Mouse (Mus musculus): Measurements from ENCODE around the gene Slc25a27. TPM values are rescaled to one million over a fixed set of nuclear protein-coding genes. Genes with fewer than 3 reads are reported as not detected.

The Slc25a27 gene
- polyA plus RNA-seq, 1 experiment from 2014 or later: 1.5 TPM

DNA sequence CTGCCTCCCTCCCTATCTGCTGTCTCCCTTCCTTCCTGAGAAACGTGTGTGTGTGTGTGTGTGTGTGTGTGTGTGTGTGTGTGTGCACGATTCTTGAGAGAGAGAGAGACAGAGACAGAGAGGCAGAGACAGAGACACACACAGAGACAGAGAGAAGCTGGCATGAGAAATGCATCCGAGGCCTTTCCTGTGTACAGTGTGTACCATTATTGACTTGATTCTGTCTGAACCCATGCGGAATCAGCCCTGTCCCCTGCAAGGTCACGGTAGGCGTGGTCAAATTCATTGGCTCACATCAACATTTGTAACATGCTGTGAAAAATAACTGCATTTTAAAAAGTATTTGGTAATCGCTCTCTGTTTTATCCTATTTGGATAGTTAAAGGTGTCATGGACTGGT lies 17.1 kb upstream of the Slc25a27 start:
- Histone ChIP-seq H3K36me3 (no peaks in the 10 kb centered on the region), H3K27ac (no peak overlapping the region), H3K27me3 (no peaks in the 10 kb centered on the region), H3K9ac (no peak overlapping the region), H3K4me3 (replicated peaks) (no peak overlapping the region), H3K4me1 (replicated peaks) (no peaks in the 10 kb centered on the region), H3K9me3 (replicated peaks) (no peaks in the 10 kb centered on the region), H3K4me2 (no peak overlapping the region)
- no peak for DNase-seq
- ATAC-seq (ENCODE audit: low read depth): no peak
- WGBS (ENCODE audit: insufficient replicate concordance): 52% methylated on average over 7 of the region's 7 CpGs

DNA sequence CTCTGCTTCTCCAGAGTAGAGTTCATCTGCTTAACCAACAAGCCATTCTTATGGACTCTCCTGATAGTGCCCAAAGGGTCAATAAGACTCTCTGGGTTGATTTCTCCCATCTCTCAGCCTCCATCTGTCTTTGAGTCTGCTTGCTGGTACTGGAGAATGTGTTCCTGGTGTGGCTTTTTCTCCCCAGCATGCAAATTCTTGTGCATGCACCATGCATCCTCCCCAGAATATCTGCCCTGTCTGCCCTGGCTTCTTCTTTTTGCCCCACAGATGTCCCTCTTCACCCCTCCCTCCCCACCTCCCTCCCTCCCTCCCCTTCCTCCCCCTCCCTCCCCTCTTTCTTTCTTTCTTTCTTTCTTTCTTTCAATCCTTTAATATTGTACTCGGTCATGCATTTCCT lies 10.3 kb upstream of the Slc25a27 start:
- no peak overlapping the region for H3K4me3 ChIP-seq (replicated peaks)
- no peak overlapping the region for H3K4me2 ChIP-seq
- WGBS (ENCODE audit: insufficient replicate concordance): 55% methylated on average over 1 of the region's 1 CpGs
- DNase-seq (no peak), ATAC-seq (ENCODE audit: low read depth) (no peak)
- H3K4me1 ChIP-seq (replicated peaks): no peaks in the 10 kb centered on the region
- no peaks in the 10 kb centered on the region for H3K27me3 ChIP-seq
- no peak overlapping the region for H3K27ac ChIP-seq
- no peak overlapping the region for H3K9ac ChIP-seq
- H3K36me3 ChIP-seq: no peaks in the 10 kb centered on the region
- no peaks in the 10 kb centered on the region for H3K9me3 ChIP-seq (replicated peaks)

GRCm38 (mm10) chr17:43676241-43676640 lies 9.2 kb upstream of the Slc25a27 start:
- Histone ChIP-seq H3K4me2 (no peak overlapping the region), H3K27me3 (no peaks in the 10 kb centered on the region), H3K9ac (no peak overlapping the region), H3K36me3 (no peaks in the 10 kb centered on the region), H3K9me3 (replicated peaks) (no peaks in the 10 kb centered on the region), H3K4me1 (replicated peaks) (no peaks in the 10 kb centered on the region), H3K4me3 (replicated peaks) (no peak overlapping the region), H3K27ac (no peak overlapping the region)
- DNase-seq: no peak
- 38% methylated on average over 1 of the region's 1 CpGs for WGBS (ENCODE audit: insufficient replicate concordance)
- no peak for ATAC-seq (ENCODE audit: low read depth)

DNA sequence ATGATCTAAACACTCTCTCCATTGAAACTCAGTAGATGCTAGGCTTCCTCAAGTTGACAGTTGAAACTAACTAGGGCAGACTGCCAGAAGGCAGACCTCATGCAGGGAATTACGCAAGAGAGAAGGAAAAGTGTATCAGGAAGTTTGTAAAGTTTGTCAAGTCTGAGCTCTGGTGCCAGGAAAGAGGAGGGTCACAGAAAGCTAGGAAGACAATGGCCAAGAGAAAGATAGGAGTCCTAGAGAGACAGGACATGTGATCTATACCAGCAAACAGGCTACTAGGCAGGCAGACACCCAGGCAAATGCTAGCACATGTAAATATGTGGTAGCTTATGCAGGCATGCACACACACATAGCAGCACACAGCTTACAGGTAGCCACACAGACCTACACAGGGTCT lies 8.2 kb upstream of the Slc25a27 start:
- Histone ChIP-seq H3K36me3 (no peaks in the 10 kb centered on the region), H3K9me3 (replicated peaks) (no peaks in the 10 kb centered on the region), H3K4me3 (replicated peaks) (no peak overlapping the region), H3K9ac (no peak overlapping the region), H3K4me1 (replicated peaks) (no peaks in the 10 kb centered on the region), H3K4me2 (no peak overlapping the region), H3K27me3 (no peaks in the 10 kb centered on the region), H3K27ac (no peak overlapping the region)
- 44% methylated on average over 1 of the region's 1 CpGs for whole genome bisulfite sequencing (ENCODE audit: insufficient replicate concordance)
- no peak for ATAC-seq (ENCODE audit: low read depth)
- DNase-seq: no peak

- H3K4me2 ChIP-seq: no peak overlapping the region
- no peak overlapping the region for H3K27ac ChIP-seq
- H3K36me3 ChIP-seq: no peaks in the 10 kb centered on the region
- H3K9me3 ChIP-seq (replicated peaks): no peaks in the 10 kb centered on the region
- DNase-seq: no peak
- H3K4me1 ChIP-seq (replicated peaks): peaks cover under 1% of the 10 kb centered on the region; the same call in 1 of the 2 replicates
- peaks cover 1% of the 10 kb centered on the region; the same call in 1 of the 2 replicates for H3K27me3 ChIP-seq
- no peak; the same call in 1 of the 2 replicates for ATAC-seq (ENCODE audit: low read depth)
- WGBS (ENCODE audit: insufficient replicate concordance): 44% methylated on average over 4 of the region's 4 CpGs
- H3K4me3 ChIP-seq (replicated peaks): no peak overlapping the region
- no peak overlapping the region for H3K9ac ChIP-seq
Observed at GRCm38 (mm10) chr17:43671907-43672306, 4.9 kb upstream of the Slc25a27 start.

DNA sequence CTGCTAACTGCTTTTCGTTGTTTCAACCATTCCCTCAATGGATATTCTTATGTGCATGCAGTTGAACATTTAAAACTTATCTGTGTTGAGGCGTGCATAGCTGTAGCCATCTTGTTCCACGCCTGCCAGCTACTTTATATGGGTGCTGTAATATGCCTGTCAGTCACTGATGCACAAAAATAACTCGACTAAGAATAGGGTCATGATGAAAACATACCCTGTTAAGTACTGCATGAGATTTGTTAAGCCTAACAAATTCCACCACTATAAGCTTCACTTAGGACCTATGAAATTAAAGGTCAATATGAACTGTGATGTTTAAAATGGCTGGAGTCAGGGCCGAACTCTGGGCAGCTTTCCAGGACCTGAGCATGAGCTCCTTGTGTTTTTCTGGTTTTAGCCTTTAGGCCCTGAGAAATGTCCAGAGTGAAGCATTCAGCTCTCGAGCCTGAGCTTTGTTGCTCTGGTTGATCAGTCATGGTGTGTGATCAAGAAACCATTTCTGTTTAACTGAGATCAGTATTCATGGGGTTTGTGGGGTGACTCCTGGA lies 2.2 kb upstream of the Slc25a27 start:
- Histone ChIP-seq H3K9me3 (replicated peaks) (no peaks in the 10 kb centered on the region), H3K36me3 (no peaks in the 10 kb centered on the region), H3K4me3 (replicated peaks) (no peak overlapping the region), H3K9ac (no peak overlapping the region), H3K4me2 (no peak overlapping the region), H3K27me3 (peaks cover 5% of the 10 kb centered on the region; the same call in 1 of the 2 replicates), H3K4me1 (replicated peaks) (peaks cover 9% of the 10 kb centered on the region; the same call in 1 of the 2 replicates), H3K27ac (no peak overlapping the region)
- 57% methylated on average over 6 of the region's 6 CpGs for WGBS (ENCODE audit: insufficient replicate concordance)
- no peak for DNase-seq
- ATAC-seq (ENCODE audit: low read depth): no peak

GRCm38 (mm10) chr17:43667290-43667843 lies 353 bp upstream of the Slc25a27 start, which contains the start of gene Cyp39a1:
Cyp39a1 (plus strand) TSS chr17:43667425.
- Histone ChIP-seq H3K27ac (no peak within 1 kb of the TSS), H3K4me2 (peak within 1 kb of the TSS; percentile 84), H3K9ac (peak within 1 kb of the TSS; percentile 60), H3K27me3 (peaks cover 5% of the 10 kb centered on the region; the same call in 1 of the 2 replicates), H3K36me3 (no peaks in the 10 kb centered on the region), H3K9me3 (replicated peaks) (no peaks in the 10 kb centered on the region), H3K4me1 (replicated peaks) (peaks cover 9% of the 10 kb centered on the region; the same call in 1 of the 2 replicates), H3K4me3 (replicated peaks) (peak within 1 kb of the TSS; percentile 67)
- DNase-seq: no peak
- no peak for ATAC-seq (ENCODE audit: low read depth)
- under 1% methylated on average over 17 of the region's 17 CpGs for WGBS (ENCODE audit: insufficient replicate concordance)

DNA sequence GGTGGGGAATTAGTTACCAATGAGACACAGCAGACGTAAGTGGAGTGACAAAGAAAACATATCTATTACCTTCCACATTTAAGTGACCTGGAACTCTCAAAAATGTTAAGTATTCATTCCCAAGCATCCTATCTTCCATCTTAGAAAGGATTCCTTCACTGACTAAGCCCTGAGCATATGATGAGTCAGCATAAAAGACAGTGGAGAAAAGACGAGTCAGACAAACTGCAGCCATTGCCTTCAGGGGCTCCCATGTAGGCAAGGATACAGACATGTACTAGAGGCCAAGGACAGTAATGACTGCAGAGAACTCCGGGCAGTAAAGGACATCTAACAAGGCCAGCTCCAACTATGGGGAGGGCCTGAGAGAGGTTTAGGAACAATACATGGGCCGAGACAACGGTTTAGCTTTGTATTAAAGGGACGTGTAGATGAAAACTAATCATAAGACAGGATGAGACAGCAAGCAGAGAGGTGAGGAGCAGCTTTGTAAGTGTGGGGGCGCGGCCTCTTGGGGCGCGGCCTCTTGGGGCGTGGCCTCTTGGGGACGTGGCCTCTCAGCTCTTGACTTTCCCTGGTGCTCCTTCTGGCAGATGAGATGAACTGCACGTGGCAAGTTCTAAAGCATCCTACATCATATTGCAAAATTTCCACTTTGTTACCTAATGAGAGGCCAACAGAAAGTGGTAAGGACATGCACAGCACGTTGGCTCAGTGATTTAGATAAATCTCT lies 15.5 kb downstream of the Slc25a27 start:
- Histone ChIP-seq H3K27ac (no peak overlapping the region), H3K4me2 (no peak overlapping the region), H3K4me1 (replicated peaks) (no peaks in the 10 kb centered on the region), H3K9me3 (replicated peaks) (no peaks in the 10 kb centered on the region), H3K4me3 (replicated peaks) (no peak overlapping the region), H3K27me3 (no peaks in the 10 kb centered on the region), H3K36me3 (no peaks in the 10 kb centered on the region), H3K9ac (no peak overlapping the region)
- ATAC-seq (ENCODE audit: low read depth): no peak
- no peak for DNase-seq
- 52% methylated on average over 14 of the region's 14 CpGs for WGBS (ENCODE audit: insufficient replicate concordance)

GRCm38 (mm10) chr17:43649641-43650436 lies 17.2 kb downstream of the Slc25a27 start:
- no peaks in the 10 kb centered on the region for H3K4me1 ChIP-seq (replicated peaks)
- H3K9me3 ChIP-seq (replicated peaks): no peaks in the 10 kb centered on the region
- no peaks in the 10 kb centered on the region for H3K36me3 ChIP-seq
- H3K27ac ChIP-seq: no peak overlapping the region
- no peak overlapping the region for H3K9ac ChIP-seq
- no peak overlapping the region for H3K4me3 ChIP-seq (replicated peaks)
- 67% methylated on average over 10 of the region's 10 CpGs for WGBS (ENCODE audit: insufficient replicate concordance)
- DNase-seq: no peak
- H3K4me2 ChIP-seq: no peak overlapping the region
- ATAC-seq (ENCODE audit: low read depth): no peak
- no peaks in the 10 kb centered on the region for H3K27me3 ChIP-seq

- Histone ChIP-seq H3K27ac (no peak overlapping the region), H3K9ac (no peak overlapping the region), H3K27me3 (no peaks in the 10 kb centered on the region), H3K36me3 (no peaks in the 10 kb centered on the region), H3K9me3 (replicated peaks) (no peaks in the 10 kb centered on the region), H3K4me1 (replicated peaks) (peaks cover 4% of the 10 kb centered on the region; the same call in 1 of the 2 replicates), H3K4me3 (replicated peaks) (no peak overlapping the region), H3K4me2 (no peak overlapping the region)
- DNase-seq: no peak
- WGBS (ENCODE audit: insufficient replicate concordance): 60% methylated on average over 5 of the region's 5 CpGs
- ATAC-seq (ENCODE audit: low read depth): no peak
Observed at GRCm38 (mm10) chr17:43646925-43647324, 20.1 kb downstream of the Slc25a27 start.

DNA sequence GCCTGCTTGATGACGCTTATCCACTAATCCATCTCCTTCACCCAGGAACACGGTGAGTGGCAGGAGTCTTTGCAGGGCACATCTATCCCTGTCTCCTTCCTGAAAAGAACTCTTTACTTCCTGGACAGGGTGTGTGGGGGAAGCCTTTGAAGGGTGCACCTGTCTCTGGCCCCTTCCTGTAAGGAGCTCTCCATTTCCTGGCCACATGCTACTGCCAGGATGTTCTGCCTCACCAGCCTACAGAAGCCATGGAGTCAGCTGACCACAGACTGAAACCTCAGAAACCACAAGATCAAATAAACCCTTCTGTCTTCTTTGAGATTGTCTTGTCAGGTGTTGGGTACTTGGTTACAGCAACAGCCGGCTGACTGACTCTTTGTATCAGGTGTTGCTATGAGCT lies 21.9 kb downstream of the Slc25a27 start:
- no peak overlapping the region for H3K27ac ChIP-seq
- no peaks in the 10 kb centered on the region for H3K36me3 ChIP-seq
- DNase-seq: no peak

More for the DNA sequence above, 21.9 kb downstream of the Slc25a27 start:
- no peak overlapping the region for H3K4me2 ChIP-seq
- H3K4me1 ChIP-seq (replicated peaks): peaks cover 4% of the 10 kb centered on the region; the same call in 1 of the 2 replicates
- no peaks in the 10 kb centered on the region for H3K27me3 ChIP-seq
- H3K4me3 ChIP-seq (replicated peaks): no peak overlapping the region
- WGBS (ENCODE audit: insufficient replicate concordance): 33% methylated on average over 3 of the region's 3 CpGs
- H3K9me3 ChIP-seq (replicated peaks): no peaks in the 10 kb centered on the region
- no peak overlapping the region for H3K9ac ChIP-seq
- ATAC-seq (ENCODE audit: low read depth): no peak

All from liver, embryonic 13.5 days (tissue).